Mouse (Mus musculus): ENCODE results near the gene Carhsp1.

DNA sequence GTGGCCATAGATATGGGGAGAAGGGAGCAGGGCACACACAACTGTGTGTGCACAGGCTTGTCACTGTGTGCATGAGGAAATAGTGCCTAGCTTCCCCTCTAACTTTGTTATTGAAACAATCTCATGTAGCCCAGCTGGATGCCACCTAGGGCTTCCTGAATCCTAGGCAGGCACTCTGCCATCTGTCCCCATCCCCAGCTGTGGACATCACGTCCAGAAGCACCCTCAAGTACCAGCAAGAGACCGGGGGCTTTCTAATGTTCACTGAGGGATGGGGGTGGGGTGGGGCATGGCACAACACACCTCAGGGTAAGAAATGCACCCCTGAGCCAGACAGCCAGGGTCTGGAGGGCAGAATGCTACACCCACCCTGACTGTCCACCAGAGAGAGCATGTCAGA lies 3.6 kb downstream of the Carhsp1 start:
- TF ChIP-seq POLR2A (IDR thresholded peaks at IDR 0.05; ENCODE audit: borderline replicate concordance, extremely low read depth, insufficient read depth, insufficient read length, poor library complexity, severe bottlenecking) = no peak
- no peak for TF ChIP-seq CTCF (IDR thresholded peaks at IDR 0.05; ENCODE audit: borderline replicate concordance, extremely low read depth, insufficient read depth, insufficient read length)
